Mouse (Mus musculus) small intestine, adult 2 months (tissue): ENCODE measurements around the gene Ppp1r16b.

Experiments used
- CTCF ChIP-seq: fragments of 200-500 bp; IDR thresholded peaks from 2 replicates; pipeline ENCODE4 v1.5.1; 2012; ENCODE audit warnings: low read depth, mild to moderate bottlenecking, control low read depth, inconsistent platforms, low read length, moderate library complexity, mixed read lengths; ENCODE audit not compliant: insufficient replicate concordance, insufficient read length; ENCODE audit errors: extremely low read depth
- POLR2A ChIP-seq: fragments of 200-500 bp; IDR thresholded peaks from 2 replicates; pipeline ENCODE4 v1.6.1; 2012; ENCODE audit warnings: low read depth, mild to moderate bottlenecking, control low read depth, inconsistent platforms, low read length, moderate library complexity

- TF ChIP-seq CTCF: no peak
- no peak for TF ChIP-seq POLR2A
Measured at GRCm38 (mm10) chr2:158722135-158722534, 56.9 kb downstream of the Ppp1r16b start.
